Mouse (Mus musculus) E14TG2a.4 (cell line): Measurements from ENCODE around the gene Plb1.

Experiments
- H3K27me3 ChIP-seq: 2 replicates; pipeline ENCODE4 v1.6.1; 2014; ENCODE audit warnings: low read length, control low read depth; ENCODE audit not compliant: insufficient read depth
- H3K36me3 ChIP-seq: 2 replicates; pipeline ENCODE4 v1.6.1; 2014; ENCODE audit warnings: low read length, control low read depth; ENCODE audit not compliant: insufficient read depth
- H3K4me1 ChIP-seq: replicated peaks from 2 replicates; pipeline ENCODE4 v1.6.1; 2014; ENCODE audit warnings: low read depth, low read length, control low read depth
- H3K4me3 ChIP-seq: replicated peaks from 2 replicates; pipeline ENCODE4 v1.5.1; 2014; ENCODE audit warnings: mild to moderate bottlenecking, low read length
- H3K9me3 ChIP-seq: 2 replicates; pipeline ENCODE4 v1.6.1; 2014; ENCODE audit warnings: low read length, control low read depth
- CTCF ChIP-seq: conservative IDR thresholded peaks from 2 replicates; pipeline ENCODE4 v1.5.1; 2014; ENCODE audit warnings: low read length
- NANOG ChIP-seq: IDR thresholded peaks from 2 replicates; pipeline ENCODE4 v1.6.1; 2014; ENCODE audit warnings: borderline replicate concordance, low read length, mixed read lengths
- POU5F1 ChIP-seq: IDR thresholded peaks from 2 replicates; pipeline ENCODE4 v1.6.1; 2014; ENCODE audit warnings: low read length, borderline replicate concordance

Plb1 gene

GRCm38 (mm10) chr5:32342711-32343285, 110.3 kb downstream of the Plb1 start:
- H3K4me1 ChIP-seq: peaks cover 24% of the 10 kb centered on the region
- no peaks in the 10 kb centered on the region; the same call in 1 of the 2 replicates for H3K27me3 ChIP-seq
- no peaks in the 10 kb centered on the region for H3K36me3 ChIP-seq
- TF ChIP-seq POU5F1: no peak
- no peak for TF ChIP-seq NANOG
- TF ChIP-seq CTCF: no peak
- no peak overlapping the region for H3K4me3 ChIP-seq
- no peaks in the 10 kb centered on the region; the same call in 1 of the 2 replicates for H3K9me3 ChIP-seq

GRCm38 (mm10) chr5:32346025-32346912, 113.8 kb downstream of the Plb1 start:
- H3K9me3 ChIP-seq: no peaks in the 10 kb centered on the region; the same call in 1 of the 2 replicates
- peaks cover 6% of the 10 kb centered on the region for H3K4me1 ChIP-seq
- peaks cover 10% of the 10 kb centered on the region for H3K27me3 ChIP-seq
- no peaks in the 10 kb centered on the region for H3K36me3 ChIP-seq
- H3K4me3 ChIP-seq: no peak overlapping the region
- TF ChIP-seq POU5F1 (no peak), CTCF (no peak), NANOG (no peak)

DNA sequence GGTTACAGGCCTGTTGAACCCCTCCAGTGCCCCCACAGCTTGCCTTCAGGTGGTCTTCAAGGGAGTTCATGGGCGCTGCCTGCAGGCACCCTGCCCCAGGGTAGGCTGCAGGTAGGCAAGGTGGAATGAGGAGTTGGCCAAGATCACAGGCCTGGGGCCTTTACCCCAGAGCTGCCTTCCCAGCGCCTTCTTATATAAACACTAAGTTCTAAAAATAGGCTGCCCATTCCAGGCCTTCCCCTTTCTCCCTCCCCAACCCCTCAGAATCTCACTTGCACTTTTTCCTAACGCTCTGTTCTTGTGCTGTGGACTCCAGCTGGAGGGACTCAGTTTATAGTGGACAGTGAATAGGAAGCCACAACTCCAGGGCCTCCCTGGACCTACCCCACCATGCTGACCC, 117.2 kb downstream of the Plb1 start:
- Histone ChIP-seq H3K4me1 (peaks cover 4% of the 10 kb centered on the region; the same call in 1 of the 2 replicates), H3K4me3 (no peak overlapping the region), H3K36me3 (no peaks in the 10 kb centered on the region), H3K9me3 (no peaks in the 10 kb centered on the region), H3K27me3 (peaks cover 20% of the 10 kb centered on the region)
- TF ChIP-seq NANOG: no peak
- TF ChIP-seq CTCF: no peak
- TF ChIP-seq POU5F1: no peak

DNA sequence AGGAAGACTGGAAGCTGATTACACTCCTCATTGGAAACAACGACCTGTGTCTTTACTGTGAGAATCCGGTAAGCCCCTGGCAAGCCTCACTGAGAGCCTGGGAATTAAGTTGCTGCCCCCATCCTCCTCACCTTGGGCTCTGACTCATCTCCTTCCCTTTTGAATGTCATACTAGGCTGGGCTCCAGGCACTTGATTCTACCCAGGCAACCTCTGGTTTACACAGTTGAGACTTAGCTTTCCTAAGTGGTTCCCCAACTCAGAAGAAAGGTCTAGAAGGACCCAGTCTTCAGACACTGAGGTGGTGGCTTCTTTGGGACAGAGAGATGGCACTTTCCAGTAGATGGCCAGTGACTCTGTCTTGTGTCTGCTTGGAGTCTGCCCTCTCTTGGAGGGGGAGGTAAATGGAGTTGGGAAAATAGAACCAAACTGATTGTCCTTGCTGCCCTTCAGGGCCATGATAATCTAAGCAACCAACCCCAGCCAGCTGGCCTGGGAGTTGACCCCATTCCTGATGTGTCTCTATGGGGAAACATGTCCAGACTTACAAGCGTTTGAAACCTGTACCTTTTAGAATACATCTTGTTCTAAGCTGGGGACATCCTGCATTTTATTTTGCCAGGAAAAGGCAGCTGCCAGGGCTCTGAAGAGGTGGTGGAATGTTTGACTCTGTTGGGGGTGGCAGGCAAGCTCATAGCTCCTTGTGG, 118.2 kb downstream of the Plb1 start:
- no peaks in the 10 kb centered on the region for H3K9me3 ChIP-seq
- no peaks in the 10 kb centered on the region for H3K36me3 ChIP-seq
- no peak overlapping the region for H3K4me3 ChIP-seq
- H3K4me1 ChIP-seq: peaks cover 4% of the 10 kb centered on the region; the same call in 1 of the 2 replicates
- peaks cover 20% of the 10 kb centered on the region for H3K27me3 ChIP-seq
- TF ChIP-seq POU5F1 (no peak), NANOG (no peak), CTCF (no peak)

GRCm38 (mm10) chr5:32351721-32352465, 119.4 kb downstream of the Plb1 start:
- Histone ChIP-seq H3K4me1 (peaks cover 4% of the 10 kb centered on the region; the same call in 1 of the 2 replicates), H3K9me3 (no peaks in the 10 kb centered on the region), H3K27me3 (peaks cover 20% of the 10 kb centered on the region), H3K4me3 (no peak overlapping the region), H3K36me3 (no peaks in the 10 kb centered on the region)
- TF ChIP-seq POU5F1: no peak
- TF ChIP-seq CTCF: no peak
- no peak for TF ChIP-seq NANOG

- H3K4me1 ChIP-seq: peaks cover 4% of the 10 kb centered on the region; the same call in 1 of the 2 replicates
- H3K4me3 ChIP-seq: no peak overlapping the region
- peaks cover 20% of the 10 kb centered on the region for H3K27me3 ChIP-seq
- TF ChIP-seq CTCF (no peak), NANOG (no peak), POU5F1 (no peak)
- no peaks in the 10 kb centered on the region for H3K9me3 ChIP-seq
- H3K36me3 ChIP-seq: no peaks in the 10 kb centered on the region
Measured at GRCm38 (mm10) chr5:32352845-32353244, 120.3 kb downstream of the Plb1 start.

DNA sequence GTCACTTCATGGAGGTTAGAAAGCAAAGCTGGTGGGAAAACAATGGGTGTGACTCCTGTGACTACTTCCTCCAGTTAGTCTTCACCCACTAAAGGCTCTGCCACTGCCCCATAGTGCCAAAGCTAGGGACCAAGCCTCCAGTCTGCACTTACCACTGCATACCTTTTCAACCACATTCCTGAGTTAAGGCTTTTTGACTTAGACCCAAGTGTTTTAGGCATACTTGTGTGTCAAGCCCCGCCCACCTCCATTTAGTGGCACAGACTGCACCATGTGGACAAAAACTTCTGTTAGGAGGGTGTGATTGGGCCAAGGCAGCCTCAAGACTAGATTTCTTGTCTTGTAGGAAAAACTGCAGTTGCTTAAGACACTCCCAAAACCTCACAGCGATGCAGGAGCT, 120.8 kb downstream of the Plb1 start:
- Histone ChIP-seq H3K4me1 (peaks cover 4% of the 10 kb centered on the region; the same call in 1 of the 2 replicates), H3K27me3 (peaks cover 18% of the 10 kb centered on the region), H3K4me3 (no peak overlapping the region), H3K36me3 (no peaks in the 10 kb centered on the region), H3K9me3 (no peaks in the 10 kb centered on the region)
- no peak for TF ChIP-seq NANOG
- no peak for TF ChIP-seq POU5F1
- TF ChIP-seq CTCF: no peak
